12 mouse cellular contexts compared by ENCODE assay signal in the genomic region with DNA sequence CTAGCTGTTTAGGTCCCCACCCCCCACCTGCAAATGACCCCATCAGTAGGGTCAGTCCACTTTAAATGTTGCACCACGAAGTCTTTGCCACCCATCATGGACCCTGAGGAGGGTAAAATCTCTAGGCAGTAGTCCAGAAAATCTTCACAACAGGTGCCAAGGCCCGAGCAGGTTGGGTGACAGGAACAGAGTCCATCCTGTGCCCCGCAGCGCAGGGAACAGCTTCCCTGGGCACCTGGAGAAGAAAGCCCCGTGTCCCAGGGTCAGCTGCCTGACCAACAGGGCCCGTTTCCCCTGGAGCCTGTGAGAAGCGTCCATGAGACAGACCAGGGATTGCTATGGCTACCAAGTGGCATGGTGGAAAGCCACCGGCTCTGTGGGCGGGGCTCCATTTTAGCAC. TPM values are rescaled to one million over a fixed set of nuclear protein-coding genes. Genes with fewer than 3 reads are reported as not detected.
A peak's percentile ranks its signal among the peaks of the same experiment; 100 is the strongest.
DNase-seq lines count a peak whose midpoint lies in the region; ATAC-seq lines count a peak whose summit lies in the region.
"Had no signal": no experiment of that assay in that cellular context is flagged by ENCODE, and none has a peak within 500 bp of the region (broad histone marks: within the 10 kb centered on the region; RNA-seq: fewer than 3 reads in every experiment).

No protein-coding gene starts in this region.

- peak; percentile 20 for DNase-seq in cerebellum, adult 11 months
- DNase-seq in left cerebral cortex, adult 8-10 months (ENCODE audit: low spot score in 2 of 2): peak; percentile 0 to 6
- DNase-seq in left cerebral cortex, adult 11 months (ENCODE audit: low spot score): no peak
- peak; percentile 6 to 16 for DNase-seq in cerebellum, postnatal 10 days
- peak; percentile 34 for DNase-seq in kidney, postnatal 14 days
- DNase-seq in thymus, postnatal 14 days: no peak
- no peak for DNase-seq in spleen, adult 18-20 months
- DNase-seq: gastrocnemius, postnatal 10 days; thymus, adult 2 months had no signal

- no peak for ATAC-seq in cerebellum, adult (ENCODE audit: insufficient number of reproducible peaks, low FRiP score, low TSS enrichment)
- ATAC-seq: forebrain, embryonic 16.5 days; liver, embryonic 12.5 days had no signal

RNA-seq across cellular contexts. Expression of a gene that starts 1.4 kb away (rescaled TPM):
- total RNA-seq in left cerebral cortex, adult 8-10 months (2022): 10 to 100 TPM in 2 of 4 experiments, 1 to 10 TPM in 2; 8.7 to 12.0 (median 10.3) TPM

RNA-seq across cellular contexts. Expression of a gene that starts 53.3 kb away (rescaled TPM):
- total RNA-seq in left cerebral cortex, adult 8-10 months (2022): 1 to 10 TPM; 1.8 to 3.5 (median 2.4) TPM

Comparison
In these comparisons a context has a peak if more than half of its experiments do, and no peak if none do; other contexts are left out.
1. DNase-seq: peak in cerebellum, adult 11 months (single experiment), left cerebral cortex, adult 8-10 months (2 of 2), cerebellum, postnatal 10 days (2 of 2) and kidney, postnatal 14 days (single experiment); none in left cerebral cortex, adult 11 months (single experiment), thymus, postnatal 14 days (single experiment) and spleen, adult 18-20 months (0 of 2).